Mouse (Mus musculus) cerebellum, adult 18-20 months (tissue): ENCODE results near the gene Mindy1.

Experiments used
- DNase-seq, 2 experiments: peaks; one replicate each; pipeline ENCODE4 v3.0.0; 2021

The Mindy1 gene

GRCm38 (mm10) chr3:95295321-95296102, 14.4 kb downstream of the Mindy1 start:
- DNase-seq = no peak

- DNase-seq = peak in 1 of 2 experiments; percentile 53
Observed at GRCm38 (mm10) chr3:95296103-95296469, 14.9 kb downstream of the Mindy1 start.

- DNase-seq = no peak
Observed at GRCm38 (mm10) chr3:95298018-95298417, 16.9 kb downstream of the Mindy1 start.

GRCm38 (mm10) chr3:95301204-95301796, 20.2 kb downstream of the Mindy1 start:
- no peak for DNase-seq

- DNase-seq = no peak
Observed at GRCm38 (mm10) chr3:95306244-95306643, 25.1 kb downstream of the Mindy1 start.

- DNase-seq = no peak
Observed at GRCm38 (mm10) chr3:95307100-95307499, 26.0 kb downstream of the Mindy1 start, which contains the start of gene Anxa9. Gene Anxa9, minus strand, starts transcription at chr3:95307176.

- DNase-seq = no peak
Observed at GRCm38 (mm10) chr3:95310496-95310895, 29.4 kb downstream of the Mindy1 start.

GRCm38 (mm10) chr3:95310968-95311882, 30.1 kb downstream of the Mindy1 start:
- DNase-seq = peak; percentile 73 to 77

GRCm38 (mm10) chr3:95312623-95313022, 31.5 kb downstream of the Mindy1 start:
- no peak for DNase-seq

- no peak for DNase-seq
Observed at GRCm38 (mm10) chr3:95313476-95313875, 32.3 kb downstream of the Mindy1 start.

- DNase-seq = no peak
Observed at GRCm38 (mm10) chr3:95314075-95314474, 32.9 kb downstream of the Mindy1 start.

GRCm38 (mm10) chr3:95314486-95315093, 33.4 kb downstream of the Mindy1 start, which contains the start of gene Cers2:
Gene Cers2, plus strand, starts transcription at chr3:95314791.
- DNase-seq = no peak

GRCm38 (mm10) chr3:95315094-95315843, 34.1 kb downstream of the Mindy1 start:
- peak; percentile 70 to 74 for DNase-seq

GRCm38 (mm10) chr3:95315844-95316550, 34.9 kb downstream of the Mindy1 start:
- DNase-seq = no peak

GRCm38 (mm10) chr3:95317414-95318080, 36.4 kb downstream of the Mindy1 start:
- peak; percentile 62 to 67 for DNase-seq

GRCm38 (mm10) chr3:95318548-95318947, 37.4 kb downstream of the Mindy1 start:
- DNase-seq = no peak

GRCm38 (mm10) chr3:95319110-95319509, 38.0 kb downstream of the Mindy1 start:
- no peak for DNase-seq

- DNase-seq = no peak
Observed at GRCm38 (mm10) chr3:95319701-95320625, 38.8 kb downstream of the Mindy1 start.

GRCm38 (mm10) chr3:95323429-95323828, 42.3 kb downstream of the Mindy1 start:
- DNase-seq = no peak
